Mouse (Mus musculus) midbrain, embryonic 11.5 days (tissue): Measurements from ENCODE around the gene Arl14. TPM values are rescaled to one million over a fixed set of nuclear protein-coding genes. Genes with fewer than 3 reads are reported as not detected.

ENCODE experiments used
- ATAC-seq: fragments of 200-750 bp; cut with Nextera tagmentation; 2 replicates; pipeline ENCODE4 v1.8.0; 2017; ENCODE audit warnings: moderate TSS enrichment, moderate library complexity; ENCODE audit not compliant: low FRiP score
- DNase-seq: peaks from one replicate; pipeline ENCODE4 v3.0.0; 2015; ENCODE audit warnings: low spot score; ENCODE audit errors: missing footprints
- H3K27ac ChIP-seq: fragments of 300-500 bp; sonication (generic); 2 replicates; pipeline ENCODE4 v1.5.1; 2014; ENCODE audit warnings: low read depth, low read length
- H3K27me3 ChIP-seq: fragments of 300-500 bp; sonication (generic); 2 replicates; pipeline ENCODE4 v1.6.1; 2014; ENCODE audit warnings: mild to moderate bottlenecking, low read length, moderate library complexity, mixed read lengths; ENCODE audit not compliant: control insufficient read depth, insufficient read depth
- H3K36me3 ChIP-seq: fragments of 300-500 bp; sonication (generic); 2 replicates; pipeline ENCODE4 v1.6.1; 2014; ENCODE audit warnings: mild to moderate bottlenecking, low read length, moderate library complexity, mixed read lengths; ENCODE audit not compliant: control insufficient read depth, insufficient read depth
- H3K4me1 ChIP-seq: fragments of 300-500 bp; sonication (generic); 2 replicates; pipeline ENCODE4 v1.6.1; 2014; ENCODE audit warnings: low read length; ENCODE audit not compliant: control insufficient read depth, insufficient read depth
- H3K4me2 ChIP-seq: fragments of 300-500 bp; sonication (generic); 2 replicates; pipeline ENCODE4 v1.6.1; 2014; ENCODE audit warnings: mild to moderate bottlenecking, moderate library complexity
- H3K4me3 ChIP-seq: fragments of 300-500 bp; sonication (generic); 2 replicates; pipeline ENCODE4 v1.5.1; 2014; ENCODE audit warnings: low read depth, low read length
- H3K9ac ChIP-seq: fragments of 300-500 bp; sonication (generic); 2 replicates; pipeline ENCODE4 v1.6.1; 2014; ENCODE audit warnings: low read length
- H3K9me3 ChIP-seq: fragments of 300-500 bp; sonication (generic); 2 replicates; pipeline ENCODE4 v1.6.1; 2016; ENCODE audit warnings: low read length; ENCODE audit not compliant: control insufficient read depth
- WGBS: fragments of 180-500 bp; shearing (Covaris S2); extraction: QIAGEN DNeasy Blood & Tissue Kit; methylation state at CpG from one replicate; pipeline ENCODE4 v1.1.7; 2014; 5-methylcytosine and 5-hydroxymethylcytosine counted together
- polyA plus RNA-seq: library from polyadenylated mRNA; unstranded; fragments of >200 nt; fragmentation: Nextera tagmentation; extraction: Ambion mirVana; gene quantifications from 2 replicates; pipeline ENCODE4 v1.2.1, GENCODE M21; 2014

Arl14 gene
- polyA plus RNA-seq, 1 experiment from 2014 or later: not detected

DNA sequence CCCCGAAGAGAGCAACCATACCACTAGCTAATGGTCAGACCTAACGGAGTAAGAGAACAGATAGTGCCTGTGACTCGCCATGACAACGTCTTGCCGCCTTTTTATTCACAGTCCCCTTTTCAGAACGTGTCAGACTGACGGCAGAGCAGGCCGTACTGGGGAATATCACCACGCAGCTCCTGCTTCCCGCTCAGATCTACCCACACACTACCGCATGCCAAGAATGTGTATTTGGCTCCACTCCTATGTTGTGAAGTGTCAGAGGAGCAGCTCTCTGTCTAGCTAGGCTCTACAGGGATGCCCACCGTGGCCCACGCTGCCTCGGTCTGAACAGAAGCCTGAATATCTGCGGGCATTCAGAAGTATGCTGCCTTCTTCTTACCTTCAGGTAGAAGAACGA lies 35.6 kb upstream of the Arl14 start:
- Histone ChIP-seq H3K4me2 (no peak overlapping the region), H3K27me3 (no peaks in the 10 kb centered on the region), H3K36me3 (no peaks in the 10 kb centered on the region), H3K4me1 (no peaks in the 10 kb centered on the region), H3K27ac (no peak overlapping the region), H3K4me3 (no peak overlapping the region), H3K9ac (no peak overlapping the region), H3K9me3 (no peaks in the 10 kb centered on the region)
- no peak for DNase-seq
- WGBS: 84% methylated on average over 16 of the region's 16 CpGs
- no peak for ATAC-seq

GRCm38 (mm10) chr3:69192995-69193394 lies 29.2 kb upstream of the Arl14 start:
- Histone ChIP-seq H3K4me2 (no peak overlapping the region), H3K27ac (no peak overlapping the region), H3K27me3 (no peaks in the 10 kb centered on the region), H3K4me1 (no peaks in the 10 kb centered on the region), H3K9me3 (no peaks in the 10 kb centered on the region), H3K4me3 (no peak overlapping the region), H3K9ac (no peak overlapping the region), H3K36me3 (no peaks in the 10 kb centered on the region)
- WGBS: 93% methylated on average over 3 of the region's 3 CpGs
- DNase-seq (no peak), ATAC-seq (no peak)

DNA sequence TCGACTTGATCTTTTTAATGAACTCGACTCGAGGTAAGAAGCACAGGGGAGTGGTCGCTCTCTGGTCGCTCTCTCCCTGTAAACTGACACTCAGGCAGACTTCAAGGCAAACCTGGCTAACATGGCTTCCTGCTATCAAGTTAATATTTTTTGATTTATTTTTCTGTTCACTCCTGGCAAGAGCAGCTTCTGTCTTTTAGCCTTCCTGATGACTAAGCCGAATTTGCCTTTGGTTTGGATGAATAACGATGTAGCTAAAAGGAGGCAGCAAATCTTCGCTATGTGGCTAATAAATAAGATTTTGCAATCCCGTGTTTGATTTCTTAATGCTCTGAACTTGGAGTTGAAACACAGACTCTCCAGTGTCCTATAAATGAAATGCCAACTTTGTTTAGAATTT lies 27.7 kb upstream of the Arl14 start:
- no peaks in the 10 kb centered on the region for H3K4me1 ChIP-seq
- H3K27ac ChIP-seq: no peak overlapping the region
- ATAC-seq (no peak), DNase-seq (no peak)
- no peaks in the 10 kb centered on the region for H3K9me3 ChIP-seq
- H3K36me3 ChIP-seq: no peaks in the 10 kb centered on the region
- no peak overlapping the region for H3K9ac ChIP-seq
- WGBS: 75% methylated on average over 9 of the region's 9 CpGs
- H3K27me3 ChIP-seq: no peaks in the 10 kb centered on the region
- no peak overlapping the region for H3K4me2 ChIP-seq
- no peak overlapping the region for H3K4me3 ChIP-seq

DNA sequence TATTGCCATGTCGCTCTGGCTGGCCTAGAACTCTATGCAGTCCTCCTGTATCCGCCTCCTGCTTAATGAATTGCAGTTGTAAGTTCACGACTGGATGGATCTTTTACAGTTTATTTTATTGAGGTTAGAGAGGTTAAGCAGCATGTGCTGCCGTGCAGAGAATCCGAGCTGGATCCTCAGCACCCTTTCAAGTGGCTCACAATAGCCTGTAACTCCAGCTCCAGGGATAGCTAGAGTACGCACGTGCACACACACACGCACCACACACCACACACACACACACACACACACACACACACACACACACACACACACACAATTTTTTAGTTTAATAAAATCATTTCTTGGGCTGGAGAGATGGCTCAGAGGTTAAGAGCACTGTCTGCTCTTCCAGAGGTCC lies 27.0 kb upstream of the Arl14 start:
- Histone ChIP-seq H3K4me2 (no peak overlapping the region), H3K9ac (no peak overlapping the region), H3K36me3 (no peaks in the 10 kb centered on the region), H3K27me3 (no peaks in the 10 kb centered on the region), H3K27ac (no peak overlapping the region), H3K9me3 (no peaks in the 10 kb centered on the region), H3K4me1 (no peaks in the 10 kb centered on the region), H3K4me3 (no peak overlapping the region)
- DNase-seq (no peak), ATAC-seq (no peak)
- 73% methylated on average over 8 of the region's 8 CpGs for WGBS

DNA sequence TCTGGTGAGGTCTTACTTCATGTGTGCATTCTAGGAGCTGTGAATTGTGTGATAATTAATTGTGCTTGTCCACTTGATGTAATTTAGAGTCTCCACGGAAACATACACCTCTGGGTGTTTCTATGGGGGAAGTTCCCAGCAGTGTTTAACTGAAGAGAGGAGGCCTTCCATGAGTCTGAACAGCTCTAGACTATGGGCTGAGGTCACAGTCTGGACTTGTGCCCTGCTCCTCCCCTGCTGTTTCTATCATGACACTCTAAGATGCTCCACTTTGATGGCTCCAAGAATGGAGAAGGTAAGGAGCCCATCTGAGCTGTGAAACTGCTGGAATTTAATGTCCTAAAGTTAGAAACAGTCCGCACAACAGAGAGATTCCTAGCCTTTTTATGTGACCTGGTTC lies 24.1 kb upstream of the Arl14 start:
- DNase-seq (no peak), ATAC-seq (no peak)
- 72% methylated on average over 2 of the region's 2 CpGs for WGBS
- H3K9ac ChIP-seq: no peak overlapping the region
- no peak overlapping the region for H3K27ac ChIP-seq
- no peaks in the 10 kb centered on the region for H3K27me3 ChIP-seq
- H3K4me2 ChIP-seq: no peak overlapping the region
- H3K36me3 ChIP-seq: no peaks in the 10 kb centered on the region
- H3K9me3 ChIP-seq: no peaks in the 10 kb centered on the region
- no peaks in the 10 kb centered on the region for H3K4me1 ChIP-seq
- no peak overlapping the region for H3K4me3 ChIP-seq

GRCm38 (mm10) chr3:69200251-69200650 lies 22.0 kb upstream of the Arl14 start:
- H3K4me3 ChIP-seq: no peak overlapping the region
- H3K4me2 ChIP-seq: no peak overlapping the region
- H3K4me1 ChIP-seq: no peaks in the 10 kb centered on the region
- no peak for DNase-seq
- H3K9ac ChIP-seq: no peak overlapping the region
- ATAC-seq: no peak
- no peaks in the 10 kb centered on the region for H3K36me3 ChIP-seq
- H3K27me3 ChIP-seq: no peaks in the 10 kb centered on the region
- WGBS: 83% methylated on average over 1 of the region's 1 CpGs
- H3K27ac ChIP-seq: no peak overlapping the region
- H3K9me3 ChIP-seq: no peaks in the 10 kb centered on the region

GRCm38 (mm10) chr3:69201206-69201605 lies 21.0 kb upstream of the Arl14 start:
- H3K4me2 ChIP-seq: no peak overlapping the region
- no peaks in the 10 kb centered on the region for H3K4me1 ChIP-seq
- H3K27ac ChIP-seq: no peak overlapping the region
- no peaks in the 10 kb centered on the region for H3K27me3 ChIP-seq
- H3K9ac ChIP-seq: no peak overlapping the region
- H3K4me3 ChIP-seq: no peak overlapping the region
- H3K9me3 ChIP-seq: no peaks in the 10 kb centered on the region
- H3K36me3 ChIP-seq: no peaks in the 10 kb centered on the region
- ATAC-seq (no peak), DNase-seq (no peak)
- WGBS: 80% methylated on average over 2 of the region's 2 CpGs

DNA sequence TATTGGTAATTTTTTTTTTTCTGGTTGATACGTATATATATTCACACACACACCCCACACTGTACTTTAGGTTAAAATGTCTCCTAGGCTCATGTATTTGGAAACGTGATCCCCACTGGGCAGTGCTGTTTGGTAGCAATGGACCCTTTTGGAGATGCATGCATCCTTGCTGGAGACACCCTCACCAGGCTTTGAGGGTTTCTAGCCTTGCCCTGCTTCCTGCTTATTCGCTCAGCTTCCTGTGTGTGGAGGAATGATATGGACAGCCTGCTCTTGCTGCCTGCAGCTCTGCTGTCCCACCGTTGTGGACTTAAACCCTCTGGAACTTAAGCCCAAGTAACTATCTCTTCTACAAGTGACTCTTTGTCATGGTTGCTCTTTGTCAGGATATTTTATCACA lies 19.3 kb upstream of the Arl14 start:
- H3K4me2 ChIP-seq: no peak overlapping the region
- WGBS: 89% methylated on average over 4 of the region's 4 CpGs
- no peak for ATAC-seq
- H3K27me3 ChIP-seq: no peaks in the 10 kb centered on the region
- H3K9me3 ChIP-seq: no peaks in the 10 kb centered on the region
- no peak overlapping the region for H3K4me3 ChIP-seq
- H3K36me3 ChIP-seq: no peaks in the 10 kb centered on the region
- no peak for DNase-seq
- no peak overlapping the region for H3K27ac ChIP-seq
- no peaks in the 10 kb centered on the region for H3K4me1 ChIP-seq
- H3K9ac ChIP-seq: no peak overlapping the region

- no peak overlapping the region for H3K27ac ChIP-seq
- ATAC-seq: no peak
- WGBS: 81% methylated on average over 7 of the region's 7 CpGs
These were observed 16.8 kb upstream of the Arl14 start for GRCm38 (mm10) chr3:69205266-69206054.

More at GRCm38 (mm10) chr3:69205266-69206054, 16.8 kb upstream of the Arl14 start:
- H3K9me3 ChIP-seq: no peaks in the 10 kb centered on the region
- no peak overlapping the region for H3K4me2 ChIP-seq
- DNase-seq: no peak
- no peaks in the 10 kb centered on the region for H3K36me3 ChIP-seq
- no peaks in the 10 kb centered on the region for H3K27me3 ChIP-seq
- no peak overlapping the region for H3K4me3 ChIP-seq
- H3K9ac ChIP-seq: no peak overlapping the region
- H3K4me1 ChIP-seq: no peaks in the 10 kb centered on the region
